Mouse (Mus musculus) E14TG2a.4 (cell line): ENCODE measurements at regions not wholly inside any gene's neighbourhood (a gene's known extent, or its start where the extent isn't known, plus 50 kb on each side); places are given as distances from the start of the nearest gene placed in this dataset.

Experiments used
- H3K27me3 ChIP-seq: 2 replicates; pipeline ENCODE4 v1.6.1; 2014; ENCODE audit warnings: low read length, control low read depth; ENCODE audit not compliant: insufficient read depth
- H3K36me3 ChIP-seq: 2 replicates; pipeline ENCODE4 v1.6.1; 2014; ENCODE audit warnings: low read length, control low read depth; ENCODE audit not compliant: insufficient read depth
- H3K4me1 ChIP-seq: replicated peaks from 2 replicates; pipeline ENCODE4 v1.6.1; 2014; ENCODE audit warnings: low read depth, low read length, control low read depth
- H3K4me3 ChIP-seq: replicated peaks from 2 replicates; pipeline ENCODE4 v1.5.1; 2014; ENCODE audit warnings: mild to moderate bottlenecking, low read length
- H3K9me3 ChIP-seq: 2 replicates; pipeline ENCODE4 v1.6.1; 2014; ENCODE audit warnings: low read length, control low read depth
- CTCF ChIP-seq: conservative IDR thresholded peaks from 2 replicates; pipeline ENCODE4 v1.5.1; 2014; ENCODE audit warnings: low read length
- NANOG ChIP-seq: IDR thresholded peaks from 2 replicates; pipeline ENCODE4 v1.6.1; 2014; ENCODE audit warnings: borderline replicate concordance, low read length, mixed read lengths
- POU5F1 ChIP-seq: IDR thresholded peaks from 2 replicates; pipeline ENCODE4 v1.6.1; 2014; ENCODE audit warnings: low read length, borderline replicate concordance

DNA sequence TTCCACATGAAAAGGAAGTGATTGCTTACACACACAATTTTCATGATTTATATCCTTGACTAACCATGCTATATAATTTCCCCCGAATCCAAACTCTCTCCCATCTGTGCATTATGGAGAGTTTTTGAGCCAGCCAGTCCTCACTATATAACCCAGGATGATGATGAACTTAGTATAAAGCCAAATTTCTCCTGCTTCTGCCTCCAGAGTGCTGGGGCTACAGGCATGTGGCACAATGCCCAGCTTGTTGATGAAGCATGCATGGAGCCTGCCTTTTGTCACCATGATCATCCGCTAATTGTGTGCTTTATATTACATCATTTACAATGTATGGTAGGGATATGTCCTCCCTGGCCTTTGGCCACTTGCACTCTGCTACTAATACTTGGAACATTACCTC is 187.4 kb upstream of the Wdfy3 start:
- Histone ChIP-seq H3K27me3 (0 out of 2 replicates have a peak, but pooled peaks cover 3% of the 10 kb centered on the region), H3K36me3 (no peaks in the 10 kb centered on the region)
- TF ChIP-seq CTCF (no peak), POU5F1 (no peak), NANOG (no peak)

GRCm38 (mm10) chr5:102261621-102262020 is 191.9 kb upstream of the Wdfy3 start:
- TF ChIP-seq NANOG (no peak), CTCF (no peak), POU5F1 (no peak)
- H3K27me3 ChIP-seq, result 0 out of 2 replicates have a peak, but pooled peaks cover 3% of the 10 kb centered on the region
- H3K36me3 ChIP-seq, result no peaks in the 10 kb centered on the region
- H3K9me3 ChIP-seq, result no peaks in the 10 kb centered on the region
- H3K4me1 ChIP-seq, result no peaks in the 10 kb centered on the region
- no peak overlapping the region for H3K4me3 ChIP-seq

More for the DNA sequence above, 187.4 kb upstream of the Wdfy3 start:
- Histone ChIP-seq H3K9me3 (no peaks in the 10 kb centered on the region), H3K4me3 (no peak overlapping the region), H3K4me1 (no peaks in the 10 kb centered on the region)

DNA sequence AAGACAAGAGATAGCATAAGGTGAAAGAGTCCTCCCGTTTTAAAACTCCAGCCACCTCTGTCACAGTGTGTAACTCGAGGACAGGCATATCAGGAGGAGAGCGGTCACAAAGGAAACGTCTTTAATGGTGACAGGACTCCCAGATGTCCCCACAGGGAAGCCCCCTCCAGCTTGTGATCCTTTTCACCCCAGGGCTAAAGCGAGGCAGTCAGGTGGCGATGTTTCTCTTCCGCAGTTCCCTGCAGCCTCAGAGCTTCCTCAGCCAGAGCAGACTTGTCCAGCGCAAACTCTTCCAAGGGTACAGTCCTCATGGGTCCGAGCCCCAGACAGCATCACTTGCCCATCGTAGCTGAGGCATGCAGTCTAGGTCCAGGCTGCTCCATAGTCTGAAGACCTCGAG is 196.7 kb upstream of the Wdfy3 start:
- Histone ChIP-seq H3K27me3 (0 out of 2 replicates have a peak, but pooled peaks cover 3% of the 10 kb centered on the region), H3K36me3 (no peaks in the 10 kb centered on the region), H3K4me1 (no peaks in the 10 kb centered on the region), H3K4me3 (no peak overlapping the region), H3K9me3 (no peaks in the 10 kb centered on the region)
- TF ChIP-seq POU5F1 (no peak), NANOG (no peak), CTCF (no peak)

DNA sequence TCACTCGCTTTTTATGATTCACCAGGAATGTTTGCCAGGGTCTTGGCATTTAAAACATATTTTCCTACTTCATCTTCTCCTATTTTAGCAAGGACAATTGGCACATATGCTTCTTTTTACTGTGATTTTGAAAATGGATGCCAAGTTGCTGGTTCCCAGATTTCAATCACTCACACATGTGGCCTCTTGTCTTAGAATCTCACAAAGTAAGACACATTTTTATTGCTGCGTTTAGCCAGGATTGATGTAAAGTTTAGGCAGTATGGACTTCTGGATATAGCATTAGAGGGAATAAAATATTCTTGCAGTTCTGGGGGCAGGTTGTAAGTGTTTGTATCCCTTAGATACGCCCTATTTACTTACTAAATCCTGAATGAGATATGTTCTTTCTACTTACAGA is 197.4 kb upstream of the Wdfy3 start:
- Histone ChIP-seq H3K27me3 (no peaks in the 10 kb centered on the region), H3K4me1 (no peaks in the 10 kb centered on the region)

DNA sequence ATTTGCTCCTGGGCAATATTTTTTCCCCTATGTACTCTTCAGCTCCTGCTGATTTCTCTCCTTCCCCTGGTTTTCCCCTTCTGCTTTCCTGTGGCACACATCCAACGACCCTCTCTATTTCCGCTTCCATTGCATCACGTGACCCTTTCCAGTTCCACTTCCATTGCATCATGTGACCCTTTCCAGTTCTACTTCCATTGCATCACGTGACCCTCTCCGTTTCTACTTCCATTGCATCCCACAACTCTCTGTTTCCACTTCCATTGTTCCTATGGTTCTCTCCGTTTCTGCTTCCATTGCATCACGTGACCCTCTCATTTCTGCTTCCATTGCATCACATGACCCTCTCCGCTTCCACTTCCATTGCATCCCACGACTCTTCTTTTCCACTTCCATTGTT is 199.5 kb upstream of the Wdfy3 start:
- Histone ChIP-seq H3K4me1 (no peaks in the 10 kb centered on the region), H3K27me3 (no peaks in the 10 kb centered on the region), H3K4me3 (no peak overlapping the region), H3K9me3 (no peaks in the 10 kb centered on the region), H3K36me3 (no peaks in the 10 kb centered on the region)
- TF ChIP-seq NANOG (no peak), CTCF (no peak), POU5F1 (no peak)

More for the DNA sequence above, 197.4 kb upstream of the Wdfy3 start:
- Histone ChIP-seq H3K9me3 (no peaks in the 10 kb centered on the region), H3K4me3 (no peak overlapping the region), H3K36me3 (no peaks in the 10 kb centered on the region)
- TF ChIP-seq POU5F1 (no peak), NANOG (no peak), CTCF (no peak)

DNA sequence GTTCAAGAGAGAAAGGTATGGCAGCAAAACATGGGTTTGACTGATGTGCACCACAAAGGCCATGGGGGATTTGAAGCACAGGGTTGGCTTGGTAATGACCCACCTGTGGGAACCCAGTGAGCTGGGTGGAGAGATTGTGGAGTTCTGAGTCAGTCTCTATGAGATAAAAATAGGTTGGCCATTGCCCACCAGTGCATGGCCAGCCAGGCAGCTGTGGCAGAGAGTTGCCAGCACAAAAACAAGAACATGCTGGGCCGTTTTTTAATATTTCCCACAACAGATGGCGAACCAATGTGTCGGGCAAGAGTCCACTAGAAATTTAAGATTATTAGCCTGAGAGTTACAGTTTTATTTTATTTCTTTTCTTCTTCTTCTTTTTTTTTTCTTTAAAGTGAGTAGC is 205.6 kb upstream of the Arhgap24 start:
- H3K4me3 ChIP-seq, result no peak overlapping the region
- no peaks in the 10 kb centered on the region for H3K4me1 ChIP-seq
- H3K36me3 ChIP-seq, result no peaks in the 10 kb centered on the region
- no peaks in the 10 kb centered on the region for H3K9me3 ChIP-seq
- no peaks in the 10 kb centered on the region for H3K27me3 ChIP-seq
- TF ChIP-seq CTCF (no peak), NANOG (no peak), POU5F1 (no peak)

DNA sequence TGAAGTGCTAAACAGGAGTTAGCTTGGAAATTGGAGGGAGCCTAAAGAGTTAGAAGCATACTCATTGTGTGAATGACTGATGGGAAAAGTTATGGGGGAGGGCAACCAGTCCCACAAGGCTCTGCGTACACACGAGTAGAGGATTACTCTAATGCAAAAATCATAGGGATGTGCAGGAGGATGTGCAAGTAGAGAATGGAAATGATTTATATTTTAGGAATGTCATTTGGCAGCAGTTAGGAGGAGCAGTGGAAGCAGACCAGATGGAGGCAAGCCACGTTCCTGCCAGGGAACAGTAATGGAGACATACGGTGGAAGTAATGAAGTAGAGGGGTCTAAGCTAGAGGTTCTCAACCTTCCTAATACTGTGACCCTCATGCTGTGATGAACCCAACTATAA is 194.1 kb upstream of the Arhgap24 start:
- Histone ChIP-seq H3K4me1 (no peaks in the 10 kb centered on the region), H3K9me3 (no peaks in the 10 kb centered on the region), H3K36me3 (no peaks in the 10 kb centered on the region), H3K4me3 (no peak overlapping the region), H3K27me3 (no peaks in the 10 kb centered on the region)
- TF ChIP-seq CTCF (no peak), NANOG (no peak), POU5F1 (no peak)

DNA sequence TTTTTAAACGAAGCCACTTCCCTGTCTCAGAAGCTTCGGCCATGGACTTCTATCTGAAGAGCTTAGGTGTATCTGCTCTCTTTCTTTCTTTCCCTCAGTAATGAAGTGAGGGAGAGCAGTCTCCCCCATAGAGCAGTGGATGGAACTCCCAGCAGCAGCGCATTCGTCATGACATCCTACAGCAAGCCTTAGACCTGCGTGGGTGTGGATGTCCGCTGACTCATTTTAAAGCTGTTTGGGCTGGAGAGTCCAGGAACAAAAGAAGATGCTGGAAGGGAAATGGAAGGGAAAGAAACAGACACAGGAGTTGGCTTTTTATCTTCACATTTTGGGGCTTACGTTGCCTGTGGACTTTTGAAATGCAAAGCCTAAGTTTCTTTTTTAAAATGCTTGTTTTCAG is 190.3 kb upstream of the Arhgap24 start:
- H3K36me3 ChIP-seq, result no peaks in the 10 kb centered on the region
- H3K9me3 ChIP-seq, result no peaks in the 10 kb centered on the region
- no peaks in the 10 kb centered on the region for H3K4me1 ChIP-seq
- no peak overlapping the region for H3K4me3 ChIP-seq
- no peaks in the 10 kb centered on the region for H3K27me3 ChIP-seq
- TF ChIP-seq POU5F1 (no peak), NANOG (no peak), CTCF (no peak)

GRCm38 (mm10) chr5:102295564-102295963 is 185.6 kb upstream of the Arhgap24 start:
- Histone ChIP-seq H3K9me3 (peaks cover 5% of the 10 kb centered on the region; the same call in 1 of the 2 replicates), H3K27me3 (no peaks in the 10 kb centered on the region), H3K4me1 (no peaks in the 10 kb centered on the region), H3K4me3 (no peak overlapping the region), H3K36me3 (no peaks in the 10 kb centered on the region)
- TF ChIP-seq POU5F1, result no peak
- TF ChIP-seq NANOG, result no peak
- no peak for TF ChIP-seq CTCF
